Mouse (Mus musculus) fibroblast of lung, adult 2 months (primary cell): ENCODE data around the gene Prelp.
A peak's percentile ranks its signal among the peaks of the same experiment; 100 is the strongest.

Experiments used
- DNase-seq: peaks from one replicate; pipeline ENCODE4 v3.0.0-alpha.2; 2011; ENCODE audit warnings: low read depth

Prelp gene

DNA sequence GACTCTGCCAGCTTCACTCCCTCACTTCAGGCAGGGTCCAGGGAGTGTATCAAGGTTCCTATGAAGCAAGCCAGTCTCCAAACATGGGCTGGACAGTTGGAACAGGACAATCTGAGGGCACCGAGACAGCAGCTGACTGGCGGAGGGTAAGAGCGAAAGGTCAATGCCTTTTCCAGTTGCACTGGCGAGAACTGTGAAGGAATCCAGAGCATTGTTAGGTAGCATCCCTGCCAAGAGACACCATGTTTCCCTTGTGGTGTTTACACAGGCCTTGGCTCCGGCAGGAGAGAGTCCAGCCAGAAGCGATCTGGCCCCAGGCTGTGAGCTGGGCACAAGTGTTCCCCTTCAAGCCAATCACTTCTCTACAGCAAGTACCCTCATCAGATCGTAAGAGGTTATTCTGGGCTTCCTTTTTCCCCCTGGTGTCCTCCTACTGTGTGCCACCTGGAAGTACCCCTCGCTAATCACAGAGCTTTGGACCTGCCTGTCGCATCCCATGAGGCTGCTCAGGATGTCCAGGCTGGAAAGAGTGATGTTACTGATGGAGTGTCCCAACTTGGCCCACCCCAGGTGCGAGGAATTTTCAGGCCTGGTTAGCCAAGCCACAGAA lies 13.2 kb upstream of the Prelp start:
- DNase-seq: no peak

DNA sequence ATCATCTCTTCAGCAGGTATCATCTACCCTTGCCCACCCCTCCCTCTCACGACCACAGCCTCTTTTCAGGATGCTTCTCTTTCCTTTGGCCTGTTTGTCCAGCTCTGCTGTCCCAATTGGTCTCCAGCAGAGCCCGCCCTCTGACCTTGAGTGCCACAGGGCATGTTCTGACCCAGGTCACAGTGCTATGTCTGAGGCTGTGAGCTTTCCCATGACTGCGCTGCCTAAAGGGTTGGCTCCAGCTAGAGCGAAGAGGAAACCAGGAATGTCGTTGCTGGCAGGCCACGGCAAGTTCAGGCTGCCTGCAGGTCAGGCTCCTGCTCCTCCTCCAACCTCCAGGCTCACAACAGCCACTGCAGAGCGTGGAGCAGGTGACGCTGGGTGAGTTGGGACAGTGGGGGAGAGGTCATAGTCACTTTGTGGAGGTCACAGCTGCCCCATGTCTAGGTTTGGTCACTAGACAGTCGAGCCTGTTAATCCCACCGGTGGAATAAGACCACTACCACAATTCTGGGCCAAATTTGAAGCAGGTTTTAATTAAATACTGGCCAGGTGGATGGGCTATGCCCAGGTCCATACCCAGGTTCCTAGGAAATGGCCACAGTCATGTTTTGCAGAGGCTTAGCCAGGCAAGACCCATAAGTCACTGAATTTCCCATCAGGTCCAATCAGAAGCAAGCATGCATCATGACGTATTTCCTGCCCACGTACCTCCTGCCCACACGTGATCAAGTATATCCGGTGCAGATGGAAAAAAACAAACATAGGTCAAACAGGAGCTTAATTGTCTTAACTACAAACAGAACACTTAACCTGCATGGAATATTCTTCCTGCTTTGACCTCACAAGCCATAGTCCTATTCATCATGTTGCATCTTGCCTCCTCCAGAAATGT lies 12.3 kb upstream of the Prelp start:
- no peak for DNase-seq

DNA sequence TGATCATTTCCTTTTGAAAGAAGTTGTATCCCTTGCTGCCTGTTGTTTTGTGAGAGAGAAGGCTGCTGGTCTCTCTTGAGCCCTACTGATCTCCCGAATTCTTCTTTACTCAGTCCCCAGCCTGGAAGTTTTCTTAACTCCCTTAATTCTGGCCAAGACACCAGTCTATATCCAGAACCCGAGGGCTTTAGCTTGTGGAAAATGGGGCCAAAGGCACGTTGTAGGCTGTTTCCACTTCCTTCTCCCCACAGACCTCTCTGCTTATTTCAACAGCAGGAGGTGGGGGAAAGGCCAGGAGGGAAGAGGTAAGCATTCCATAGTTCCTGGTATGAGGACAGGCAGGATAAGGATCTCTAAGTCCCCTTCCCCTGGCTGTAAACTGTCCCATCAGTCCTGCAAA lies 8.8 kb upstream of the Prelp start:
- no peak for DNase-seq

GRCm38 (mm10) chr1:133925223-133925622 lies 4.0 kb upstream of the Prelp start:
- DNase-seq: no peak

GRCm38 (mm10) chr1:133924141-133924875 lies 3.1 kb upstream of the Prelp start:
- no peak for DNase-seq

DNA sequence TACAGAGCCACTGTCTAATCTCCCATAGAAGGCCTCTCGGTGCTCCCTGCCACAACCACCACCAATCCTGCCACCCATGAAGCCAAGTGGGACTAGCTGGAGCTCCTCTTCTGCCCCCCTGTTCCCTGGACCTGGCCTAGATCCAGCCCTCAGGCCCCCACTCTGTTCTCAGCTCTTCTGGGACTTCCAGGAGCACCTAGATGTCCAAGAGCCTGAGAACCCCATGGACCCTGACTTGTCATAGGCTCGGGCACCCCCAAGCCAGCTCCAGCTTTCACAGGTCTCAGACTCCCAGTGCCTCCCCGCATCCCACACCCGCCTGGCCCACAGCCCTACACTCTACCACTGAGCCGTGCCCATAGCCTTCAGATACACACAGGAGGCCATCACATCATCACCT lies 1.9 kb upstream of the Prelp start:
- DNase-seq: no peak

DNA sequence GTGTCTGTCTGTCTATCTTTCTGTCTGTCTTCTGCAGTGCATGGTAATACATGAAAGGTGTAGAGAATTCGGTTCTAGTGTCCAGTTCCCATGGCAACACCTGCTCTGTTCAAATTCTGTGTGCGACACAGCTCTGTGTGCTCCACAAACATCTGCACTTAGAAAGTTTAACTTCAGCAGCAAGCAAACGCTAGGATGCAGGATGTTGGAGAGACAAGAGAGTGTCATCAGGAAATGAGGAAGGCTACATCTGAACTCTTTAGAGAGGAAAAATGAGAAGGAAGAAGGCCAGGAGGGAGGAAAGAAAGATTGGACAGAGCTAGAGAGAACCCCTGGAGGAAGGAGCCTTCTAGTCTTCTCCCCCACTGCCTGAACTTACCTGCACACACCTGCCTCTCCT lies 338 bp downstream of the Prelp start:
- no peak for DNase-seq

DNA sequence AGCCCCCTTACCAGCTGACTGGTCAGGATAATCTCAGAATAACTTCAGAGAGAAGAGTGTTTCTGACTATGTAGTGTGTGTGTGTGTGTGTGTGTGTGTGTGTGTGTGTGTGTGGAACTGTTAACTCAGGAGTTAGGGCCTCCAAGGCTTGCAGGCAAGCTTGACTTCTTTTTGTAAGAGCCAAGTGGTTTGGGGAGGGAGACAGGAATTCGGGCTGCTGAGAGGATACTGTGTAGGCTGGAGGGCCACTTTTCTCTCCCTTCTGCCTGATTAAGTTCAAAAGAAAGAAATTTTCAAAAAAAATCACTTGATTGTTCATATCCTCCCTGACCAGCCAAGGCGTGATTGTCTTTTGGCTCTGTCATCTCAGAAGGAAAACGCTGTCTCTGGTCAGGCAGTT lies 813 bp downstream of the Prelp start:
- no peak for DNase-seq

DNA sequence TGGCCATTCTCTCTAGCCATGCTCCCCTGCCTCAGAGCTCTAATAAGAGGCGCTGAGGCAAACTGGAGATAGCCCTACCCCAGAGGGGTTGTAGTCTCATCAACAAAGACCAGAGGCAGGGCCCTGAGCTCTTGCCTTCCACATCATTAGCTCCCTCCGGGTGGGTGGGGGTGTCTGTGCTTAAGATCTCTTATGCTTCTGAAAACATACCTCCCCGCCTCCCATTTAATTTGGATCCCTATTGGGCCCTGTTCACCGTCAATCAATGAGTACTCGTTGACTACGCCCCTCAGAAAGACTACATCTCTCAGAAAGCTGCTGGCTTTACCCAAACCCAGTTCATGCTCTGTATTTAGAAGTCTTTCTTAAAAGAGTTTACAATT lies 3.1 kb downstream of the Prelp start:
- no peak for DNase-seq

GRCm38 (mm10) chr1:133917456-133918087 lies 3.6 kb downstream of the Prelp start:
- DNase-seq: no peak

DNA sequence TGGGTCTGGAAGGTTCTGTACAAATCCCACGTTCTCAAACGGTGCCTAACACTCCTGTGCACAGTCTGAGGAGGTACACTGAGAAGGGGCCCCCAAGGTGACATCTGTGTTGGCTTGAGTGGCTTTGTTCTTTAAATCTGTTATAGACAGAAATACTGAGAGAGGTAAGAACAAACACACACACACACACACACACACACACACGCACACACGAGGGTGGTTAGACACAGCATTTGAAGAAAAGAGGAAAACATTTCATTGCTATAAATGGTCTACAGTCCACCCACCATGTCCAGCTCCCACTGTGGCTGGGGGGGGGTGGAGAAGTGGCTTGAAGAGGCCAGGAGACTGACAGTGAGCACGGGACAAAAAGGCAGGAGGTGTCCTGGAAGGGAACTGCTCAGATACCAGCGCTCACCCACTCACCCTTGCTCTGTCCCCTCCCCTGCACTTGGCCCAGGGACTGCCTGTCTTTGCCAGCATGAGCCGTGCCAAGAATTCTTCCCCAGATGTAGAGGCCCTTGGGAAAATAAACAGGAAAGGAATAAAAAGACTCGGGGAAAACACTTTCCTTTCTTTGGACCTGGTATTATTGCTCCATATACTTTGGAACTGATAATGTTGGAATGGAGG lies 5.4 kb downstream of the Prelp start:
- DNase-seq: no peak

DNA sequence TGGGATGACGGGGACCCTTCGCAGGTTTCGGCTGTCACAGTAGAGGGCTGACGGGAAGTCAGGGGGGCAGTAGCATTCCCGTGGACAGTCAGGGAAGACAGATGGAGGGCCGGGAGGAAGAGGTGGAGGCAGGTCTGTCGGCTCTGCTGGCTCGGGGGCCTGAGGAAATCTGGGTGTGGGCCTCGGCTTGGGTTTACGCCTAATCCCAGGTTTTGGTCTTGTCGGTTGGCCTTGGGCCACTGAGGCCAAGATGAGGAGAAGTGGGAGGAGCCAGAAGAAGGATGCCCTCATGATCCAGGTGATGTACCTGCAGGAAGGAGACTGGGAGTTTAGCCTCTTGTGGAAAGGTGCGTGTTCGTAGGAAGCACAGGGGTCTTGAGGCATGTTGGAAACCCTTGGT lies 6.1 kb downstream of the Prelp start:
- no peak for DNase-seq

DNA sequence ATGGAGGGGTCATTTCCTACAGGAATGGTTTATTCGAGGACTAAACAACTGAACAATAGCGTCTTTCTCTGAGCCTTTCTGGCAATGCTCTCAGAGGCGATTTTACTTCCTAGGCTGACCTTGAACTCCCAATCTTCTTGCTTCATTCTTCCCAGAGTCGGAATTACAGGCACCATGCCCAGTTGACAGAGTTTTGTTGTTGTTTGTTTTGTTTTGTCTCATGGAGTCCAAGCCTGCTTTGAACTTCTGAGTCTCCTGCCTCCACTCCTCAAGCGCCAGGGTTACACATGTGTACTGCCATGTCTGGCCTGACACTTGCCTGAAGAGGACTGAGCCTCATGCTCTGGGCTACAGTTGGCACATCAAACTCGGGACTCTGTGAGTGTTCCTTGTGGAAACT lies 8.2 kb downstream of the Prelp start:
- no peak for DNase-seq

- no peak for DNase-seq
Observed at GRCm38 (mm10) chr1:133911456-133911855, 9.8 kb downstream of the Prelp start.

- DNase-seq: no peak
Observed at GRCm38 (mm10) chr1:133911008-133911407, 10.2 kb downstream of the Prelp start.

GRCm38 (mm10) chr1:133910108-133910507 lies 11.1 kb downstream of the Prelp start:
- DNase-seq: no peak

DNA sequence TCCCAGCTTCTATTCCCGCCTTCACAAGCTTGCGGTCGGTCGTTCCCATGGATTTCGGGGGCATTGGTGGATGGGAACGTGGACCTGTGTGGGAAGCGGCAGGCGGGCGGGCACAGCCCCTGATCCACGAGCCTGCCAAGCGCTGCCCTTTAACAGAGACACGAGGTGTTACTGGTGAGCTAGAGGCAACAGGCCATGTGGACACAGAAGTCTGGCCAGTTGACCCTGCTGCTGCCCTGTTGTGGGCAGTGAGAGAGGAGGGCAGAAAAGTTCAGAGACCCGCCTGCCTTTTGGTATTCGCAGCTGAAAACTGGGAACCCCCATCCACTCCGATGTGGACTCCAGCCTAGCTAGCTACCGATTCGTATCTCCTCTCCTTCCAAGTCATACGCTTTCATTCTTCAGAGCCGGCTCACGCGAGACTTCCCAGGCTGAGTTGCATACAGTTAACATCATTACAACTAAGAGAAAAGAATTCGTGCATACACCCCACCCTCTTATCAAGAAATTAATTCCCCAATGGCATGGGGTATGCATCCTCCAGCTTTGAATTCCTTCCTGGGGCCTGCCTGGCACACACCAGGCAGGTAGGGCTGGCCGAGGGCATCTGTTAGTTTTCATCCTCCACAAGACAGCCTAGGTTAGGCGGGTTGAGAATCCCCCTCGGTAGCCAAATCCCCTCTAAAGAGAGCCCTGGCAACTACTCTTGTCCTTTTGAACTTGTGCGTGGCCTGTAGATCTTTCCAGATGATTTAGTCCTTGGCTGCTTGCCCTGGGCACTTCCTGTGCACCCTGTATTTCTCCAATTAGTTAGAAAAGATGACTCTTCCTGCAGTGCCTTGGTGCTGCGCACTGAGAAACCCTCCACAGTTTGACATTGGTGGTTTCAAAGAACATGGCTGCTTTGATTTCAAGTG lies 12.3 kb downstream of the Prelp start:
- peak; percentile 91 for DNase-seq

DNA sequence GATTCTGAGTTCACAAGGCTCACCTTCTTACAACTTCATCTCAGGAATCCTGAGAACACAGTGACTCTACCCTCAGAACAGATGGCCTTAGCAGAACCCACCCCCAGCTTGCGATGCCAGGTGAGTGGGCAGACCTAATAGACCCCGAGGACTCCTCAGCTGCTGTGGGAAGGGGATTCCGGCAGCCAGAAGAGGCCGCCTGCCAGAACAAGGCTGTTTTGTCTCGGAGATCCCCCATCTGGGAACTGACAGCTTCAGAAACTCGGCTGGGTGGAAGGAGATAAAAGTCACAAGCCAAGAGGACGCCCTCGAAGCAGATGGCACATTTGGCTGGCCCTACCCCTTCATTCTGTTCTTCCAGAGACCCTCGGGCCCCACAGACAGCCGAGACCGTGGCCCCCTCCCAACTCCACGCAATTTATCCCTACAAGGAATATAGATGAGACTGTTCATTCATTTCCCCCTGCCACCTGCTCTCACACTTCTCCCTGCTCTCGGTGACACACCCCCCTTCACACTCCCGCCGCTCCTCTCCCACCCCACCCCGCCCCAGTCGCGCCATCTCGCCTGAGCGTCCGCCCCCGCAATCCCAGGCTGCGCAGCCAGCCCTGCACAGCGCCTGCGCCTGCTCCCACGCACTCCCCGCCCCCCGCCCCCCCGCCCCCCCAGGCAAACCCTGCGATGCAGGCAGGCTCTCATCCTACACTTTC lies 13.1 kb downstream of the Prelp start, which contains the start of gene Optc:
Gene Optc (minus strand): TSS at position 51 of the 710 bp plus-strand sequence.
- no peak for DNase-seq

GRCm38 (mm10) chr1:133906420-133906819 lies 14.8 kb downstream of the Prelp start:
- DNase-seq: no peak

GRCm38 (mm10) chr1:133900825-133901224 lies 20.4 kb downstream of the Prelp start:
- peak; percentile 82 for DNase-seq
